Mouse (Mus musculus) fat pad, adult 2 months (tissue): Measurements from ENCODE around the gene Gpsm2.
A peak's percentile ranks its signal among the peaks of the same experiment; 100 is the strongest.
"Not testable (repeated sequence)": the region's sequence is repeated elsewhere in the genome, so short reads cannot be mapped to it uniquely, and the experiment has no call there.

Experiments
- DNase-seq: peaks from one replicate; pipeline ENCODE4 v3.0.0-alpha.2; 2011; ENCODE audit warnings: low read depth, low spot score; ENCODE audit errors: extremely low read depth

Gene Gpsm2

DNA sequence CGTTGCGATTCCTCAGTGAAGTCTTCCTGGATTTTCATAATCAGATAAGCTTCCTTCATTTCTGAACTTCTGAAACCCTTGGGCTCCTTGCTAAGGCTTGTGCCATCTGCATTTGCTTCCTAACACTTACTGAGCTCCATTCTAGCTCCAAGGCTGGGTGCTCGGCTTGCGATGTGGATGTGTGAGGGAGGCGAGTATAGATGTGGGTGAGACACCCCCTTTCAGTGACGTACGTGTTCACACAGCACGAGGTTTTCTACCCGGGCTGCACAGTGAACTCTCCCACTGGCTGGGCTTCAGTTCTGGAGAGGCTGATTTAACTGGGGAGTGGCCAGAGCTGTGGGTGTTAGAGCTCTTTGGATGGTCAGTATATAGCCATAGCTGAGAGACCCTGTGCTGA lies 63.5 kb downstream of the Gpsm2 start:
- DNase-seq, result no peak

DNA sequence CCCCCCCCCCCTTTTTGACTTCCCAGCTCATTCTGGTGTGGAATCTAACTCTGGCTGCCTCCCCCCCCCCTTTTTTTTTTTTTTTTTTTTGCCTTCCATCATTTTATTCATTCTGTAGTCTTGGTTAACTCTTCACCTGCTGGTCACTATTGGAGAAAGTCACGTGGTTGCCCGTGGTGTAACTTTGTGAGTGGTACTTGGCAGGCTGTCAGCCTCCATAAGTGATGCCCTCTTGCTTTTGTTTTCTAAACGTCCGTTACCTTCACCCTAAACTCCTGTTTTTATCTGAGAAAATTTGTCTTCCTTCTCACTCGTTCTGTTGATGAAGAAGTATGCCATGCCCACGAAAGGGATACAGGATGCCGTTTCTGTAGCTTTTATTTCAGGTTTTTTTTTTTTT lies 66.6 kb downstream of the Gpsm2 start:
- DNase-seq, result no peak

DNA sequence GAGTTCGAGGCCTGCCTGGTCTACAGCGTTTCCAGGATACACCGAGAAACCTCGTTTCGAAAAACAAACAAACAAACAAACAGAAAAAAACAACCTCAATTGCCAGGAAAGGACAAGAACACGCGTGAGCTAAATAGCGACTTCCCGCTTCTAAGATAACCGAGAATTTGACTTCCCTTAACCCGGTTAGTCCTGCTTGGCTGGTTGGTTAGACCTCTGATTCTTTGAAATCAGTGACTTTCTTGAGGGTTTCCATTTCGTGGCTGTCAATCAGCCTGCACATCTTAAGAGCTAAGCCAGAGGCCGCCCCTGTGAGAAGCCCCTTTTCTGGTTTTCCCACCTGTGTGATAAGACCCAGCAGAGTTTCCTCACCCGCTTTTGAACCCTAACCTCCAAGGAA lies 67.5 kb downstream of the Gpsm2 start:
- DNase-seq, result no peak

DNA sequence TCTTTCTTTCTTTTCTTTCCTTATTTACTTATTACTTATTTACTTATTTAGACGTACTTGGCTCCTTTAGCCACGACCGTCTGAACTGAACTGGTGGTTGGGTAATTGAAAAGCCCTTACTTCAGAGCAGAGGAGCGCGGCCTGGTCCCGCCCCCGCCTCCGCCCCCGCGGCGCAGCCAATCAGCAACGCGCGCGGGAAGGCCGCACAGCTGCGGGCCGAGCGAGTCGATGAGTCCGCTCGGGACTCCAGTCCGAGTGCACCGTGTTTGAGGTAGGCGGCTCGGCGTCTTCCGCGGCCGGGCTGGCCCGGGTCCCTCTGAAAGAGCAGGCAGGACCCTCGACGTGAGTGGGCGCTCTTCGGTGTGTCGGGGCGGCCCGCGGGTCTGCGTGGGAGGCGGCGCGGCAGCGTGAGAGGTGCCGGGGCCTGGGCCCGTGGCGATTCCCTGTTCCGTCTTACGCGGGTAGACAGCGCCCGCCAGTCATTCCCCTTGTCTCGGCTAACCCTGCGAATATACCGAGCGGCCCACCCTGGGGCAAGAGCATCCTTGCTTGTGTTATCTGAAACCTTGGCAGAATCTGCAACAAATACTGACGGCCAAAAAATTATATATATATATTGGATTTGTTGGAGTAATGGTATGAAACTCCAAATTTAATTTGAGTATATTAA lies 68.3 kb downstream of the Gpsm2 start, which contains the start of gene Clcc1:
Gene Clcc1 (plus strand): TSS at position 204 of the 670 bp plus-strand sequence.
- DNase-seq, result peak; percentile 26

DNA sequence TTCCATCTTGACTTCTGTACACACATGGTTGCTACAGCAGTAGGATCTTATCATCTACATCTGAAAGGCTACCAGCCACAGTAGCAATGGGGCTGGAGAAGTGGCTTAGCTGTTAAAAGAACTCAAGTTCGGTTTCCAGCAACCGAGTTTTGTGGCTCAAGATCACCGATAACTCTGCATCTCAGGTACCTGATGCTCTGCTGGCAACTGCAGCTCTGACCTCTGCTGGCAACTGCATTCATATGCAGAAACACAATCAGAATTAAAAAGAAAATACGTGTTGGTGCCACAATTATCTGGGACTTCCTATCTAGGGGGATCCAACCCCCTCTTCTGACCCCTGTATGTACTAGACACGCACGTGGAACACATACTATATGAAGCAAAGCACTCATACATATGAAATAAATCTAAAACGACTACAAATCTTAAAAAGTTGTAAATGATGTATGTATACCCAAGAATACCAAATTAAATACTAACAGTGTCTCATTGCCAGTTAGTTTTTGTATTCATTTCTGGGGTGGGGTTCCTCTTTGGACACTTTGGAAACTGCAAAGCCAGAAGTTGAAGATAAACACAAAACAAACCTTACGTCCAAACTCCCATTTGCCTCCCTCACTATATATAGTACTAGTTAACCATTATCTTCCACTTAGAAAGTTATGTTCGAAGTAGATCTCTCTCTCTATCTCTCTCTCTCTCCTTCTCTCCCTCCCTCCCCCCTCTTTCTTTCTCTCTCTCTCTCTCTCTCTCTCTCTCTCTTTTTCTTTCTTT lies 69.1 kb downstream of the Gpsm2 start:
- DNase-seq, result no peak

DNA sequence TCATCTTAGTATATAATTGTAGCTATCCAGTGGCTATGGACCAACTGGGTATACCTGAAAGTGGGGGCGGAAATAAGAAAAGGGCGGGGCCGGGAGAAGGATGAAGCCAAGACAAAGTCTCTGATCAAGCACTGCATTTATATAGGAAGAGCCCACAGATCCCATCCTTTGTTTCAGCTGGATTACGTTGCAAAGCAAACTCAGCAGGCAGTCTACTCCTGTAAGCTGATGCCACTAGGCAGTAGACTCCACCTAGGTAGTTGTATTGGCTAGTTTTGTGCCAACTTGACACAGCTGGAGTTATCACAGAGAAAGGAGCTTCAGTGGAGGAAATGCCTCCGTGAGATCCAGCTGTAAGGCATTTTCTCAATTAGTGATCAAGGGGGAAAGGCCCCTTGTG lies 74.4 kb downstream of the Gpsm2 start:
- DNase-seq, result not testable (repeated sequence)

DNA sequence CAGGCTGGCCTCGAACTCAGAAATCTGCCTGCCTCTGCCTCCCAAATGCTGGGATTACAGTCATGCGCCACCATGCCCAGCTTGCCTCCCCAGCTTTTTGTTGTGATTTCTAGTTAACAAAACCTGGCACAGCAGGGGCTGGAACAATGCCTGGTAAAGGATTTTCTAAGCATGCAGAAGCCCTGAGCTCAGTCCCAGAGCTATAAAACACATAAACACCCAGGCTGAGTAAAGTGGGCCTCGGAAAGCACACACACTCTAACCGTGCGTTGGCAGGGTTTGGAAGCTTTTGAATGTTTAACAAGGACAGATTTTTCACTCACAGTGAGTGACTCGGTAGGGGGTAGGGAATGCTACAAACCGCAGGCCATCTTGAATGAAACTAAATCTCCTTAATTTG lies 76.1 kb downstream of the Gpsm2 start:
- DNase-seq, result no peak

DNA sequence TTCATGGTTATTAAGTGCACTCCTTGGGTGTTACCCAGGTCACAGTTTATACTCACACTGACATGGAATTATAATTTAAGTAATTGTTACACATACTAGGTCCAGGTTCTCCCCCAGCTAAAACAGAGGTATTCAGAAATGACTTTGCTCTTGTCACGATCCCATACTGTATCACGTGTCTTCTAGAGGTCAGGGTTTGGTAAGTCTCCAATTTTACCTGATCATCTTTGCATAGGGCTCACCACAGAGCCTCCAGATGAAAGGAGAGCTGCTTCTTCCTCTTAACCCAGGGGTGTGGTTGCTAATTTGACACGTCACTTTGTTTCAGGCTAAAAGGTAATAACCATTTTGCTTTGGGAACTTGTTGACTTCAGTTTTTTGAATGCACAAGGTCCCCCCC lies 77.3 kb downstream of the Gpsm2 start:
- DNase-seq, result no peak

DNA sequence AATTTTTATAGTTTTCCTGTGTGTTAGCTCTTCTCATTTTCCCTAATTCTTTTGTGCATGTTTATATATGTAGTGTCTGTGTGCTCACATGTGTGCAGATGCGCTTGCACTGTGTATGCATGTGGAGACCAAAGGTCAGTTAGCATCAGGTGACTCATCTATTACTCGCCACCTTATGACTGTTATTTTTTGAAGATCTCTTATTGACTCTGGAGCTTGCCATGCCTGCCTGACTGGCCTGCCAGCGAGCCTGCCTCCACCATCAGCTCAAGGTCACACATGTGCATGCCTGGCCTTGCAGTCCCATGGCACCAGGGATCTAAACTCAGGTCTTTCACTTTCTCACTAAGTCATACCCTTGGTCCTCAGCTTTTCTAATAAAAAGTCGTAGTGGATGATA lies 81.1 kb downstream of the Gpsm2 start:
- DNase-seq, result no peak

DNA sequence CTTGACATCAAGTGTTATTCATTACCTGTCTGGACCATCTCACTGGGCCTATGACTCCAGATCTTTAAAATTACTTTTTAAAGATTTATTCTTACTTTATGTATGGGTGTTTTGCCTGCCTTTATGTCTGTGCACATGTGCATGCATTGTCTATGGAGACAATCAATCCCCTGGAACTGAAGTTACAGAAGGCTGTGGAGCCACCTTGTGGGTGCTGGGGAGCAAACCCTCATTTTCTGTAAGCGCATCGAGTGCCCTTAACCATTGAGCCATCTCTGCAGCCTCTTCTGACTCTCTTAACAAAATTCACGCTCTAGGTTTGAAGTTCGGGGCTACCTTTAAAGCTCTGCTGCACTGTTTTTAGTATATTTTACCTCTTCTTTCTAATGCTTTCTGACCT lies 82.7 kb downstream of the Gpsm2 start:
- no peak for DNase-seq

DNA sequence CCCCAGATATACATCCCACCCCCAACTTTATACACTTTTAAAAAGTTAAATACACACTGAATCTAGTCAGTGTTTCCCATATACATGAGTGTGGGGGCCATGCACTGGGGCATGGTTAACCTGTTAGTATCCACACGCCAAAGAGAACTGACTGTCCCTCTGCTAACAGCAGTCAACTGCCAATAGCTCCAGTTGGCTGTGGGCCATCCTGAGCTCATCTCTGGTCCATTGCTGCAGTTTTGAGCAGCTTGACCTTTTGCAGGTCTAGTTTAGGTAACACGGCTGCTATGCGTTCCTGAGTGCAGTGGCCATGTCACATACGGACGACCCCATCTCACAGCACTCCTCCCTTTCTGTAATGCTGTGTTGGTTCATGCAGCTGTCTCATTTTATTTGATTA lies 87.3 kb downstream of the Gpsm2 start:
- no peak for DNase-seq
